Mouse (Mus musculus): ENCODE data around the gene Fam208b. TPM values are rescaled to one million over a fixed set of nuclear protein-coding genes. Genes with fewer than 3 reads are reported as not detected.

Fam208b gene
- polyA plus RNA-seq, 1 experiment from 2014 or later = 25.2 TPM

- H3K4me2 ChIP-seq (ENCODE audit: low read length) = no peak overlapping the region
- WGBS = 79% methylated on average over 9 of the region's 9 CpGs
Measured at GRCm38 (mm10) chr13:3642049-3642448, 31.1 kb upstream of the Fam208b start.

DNA sequence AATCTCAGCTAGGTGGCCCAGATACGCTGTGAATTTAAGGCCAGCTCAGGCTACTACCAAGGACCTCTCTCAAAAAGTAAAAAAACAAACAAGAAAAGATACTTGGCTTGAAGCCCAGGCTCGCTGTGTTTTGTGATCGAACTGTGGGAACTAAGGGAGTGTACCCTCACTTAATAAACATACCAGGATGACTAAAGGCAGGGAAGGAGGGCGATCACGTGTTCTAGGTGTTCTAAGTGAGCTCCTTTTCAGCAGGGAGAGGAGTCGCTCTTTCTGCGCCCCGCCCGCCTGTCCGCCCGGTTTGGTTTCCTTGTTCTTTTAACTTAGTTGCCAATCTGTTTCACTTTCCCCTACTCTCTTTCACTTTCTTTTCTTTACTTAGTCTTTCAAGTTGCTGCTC, 25.9 kb upstream of the Fam208b start:
- no peak overlapping the region for H3K4me3 ChIP-seq (replicated peaks; ENCODE audit: low read depth, low read length)
- no peak overlapping the region for H3K9ac ChIP-seq (replicated peaks; ENCODE audit: low read length)
- 71% methylated on average over 11 of the region's 11 CpGs for WGBS
- ATAC-seq (ENCODE audit: low FRiP score, low TSS enrichment) = no peak
- H3K4me1 ChIP-seq (ENCODE audit: control insufficient read depth, insufficient read depth, low read length) = no peaks in the 10 kb centered on the region
- H3K4me2 ChIP-seq (ENCODE audit: low read length) = no peak overlapping the region
- 0 out of 2 replicates have a peak, but pooled peaks cover 4% of the 10 kb centered on the region for H3K27me3 ChIP-seq (ENCODE audit: control insufficient read depth, insufficient read depth, low read length)
- H3K36me3 ChIP-seq (ENCODE audit: control insufficient read depth, insufficient read depth, low read length) = no peaks in the 10 kb centered on the region
- H3K9me3 ChIP-seq (ENCODE audit: control insufficient read depth, low read length) = no peaks in the 10 kb centered on the region
- DNase-seq = no peak
- no peak overlapping the region for H3K27ac ChIP-seq (replicated peaks; ENCODE audit: low read depth, low read length)

More at GRCm38 (mm10) chr13:3642049-3642448, 31.1 kb upstream of the Fam208b start:
- Histone ChIP-seq H3K36me3 (ENCODE audit: control insufficient read depth, insufficient read depth, low read length) (peaks cover 8% of the 10 kb centered on the region; the same call in 1 of the 2 replicates), H3K4me1 (ENCODE audit: control insufficient read depth, insufficient read depth, low read length) (no peaks in the 10 kb centered on the region), H3K4me3 (replicated peaks; ENCODE audit: low read depth, low read length) (no peak overlapping the region), H3K9ac (replicated peaks; ENCODE audit: low read length) (no peak overlapping the region), H3K27me3 (ENCODE audit: control insufficient read depth, insufficient read depth, low read length) (no peaks in the 10 kb centered on the region), H3K27ac (replicated peaks; ENCODE audit: low read depth, low read length) (no peak overlapping the region), H3K9me3 (ENCODE audit: control insufficient read depth, low read length) (no peaks in the 10 kb centered on the region)
- peak; percentile 11 for DNase-seq
- ATAC-seq (ENCODE audit: low FRiP score, low TSS enrichment) = no peak

GRCm38 (mm10) chr13:3635076-3635475, 24.2 kb upstream of the Fam208b start:
- Histone ChIP-seq H3K4me1 (ENCODE audit: control insufficient read depth, insufficient read depth, low read length) (no peaks in the 10 kb centered on the region), H3K4me3 (replicated peaks; ENCODE audit: low read depth, low read length) (no peak overlapping the region), H3K27me3 (ENCODE audit: control insufficient read depth, insufficient read depth, low read length) (0 out of 2 replicates have a peak, but pooled peaks cover 4% of the 10 kb centered on the region), H3K27ac (replicated peaks; ENCODE audit: low read depth, low read length) (no peak overlapping the region), H3K36me3 (ENCODE audit: control insufficient read depth, insufficient read depth, low read length) (no peaks in the 10 kb centered on the region), H3K4me2 (ENCODE audit: low read length) (no peak overlapping the region), H3K9ac (replicated peaks; ENCODE audit: low read length) (no peak overlapping the region), H3K9me3 (ENCODE audit: control insufficient read depth, low read length) (no peaks in the 10 kb centered on the region)
- 95% methylated on average over 3 of the region's 3 CpGs for WGBS
- DNase-seq (no peak), ATAC-seq (ENCODE audit: low FRiP score, low TSS enrichment) (no peak)

- Histone ChIP-seq H3K9ac (replicated peaks; ENCODE audit: low read length) (peak within 1 kb of the TSS; percentile 82), H3K4me3 (replicated peaks; ENCODE audit: low read depth, low read length) (peak within 1 kb of the TSS; percentile 70), H3K4me1 (ENCODE audit: control insufficient read depth, insufficient read depth, low read length) (no peaks in the 10 kb centered on the region), H3K9me3 (ENCODE audit: control insufficient read depth, low read length) (no peaks in the 10 kb centered on the region), H3K36me3 (ENCODE audit: control insufficient read depth, insufficient read depth, low read length) (no peaks in the 10 kb centered on the region), H3K27ac (replicated peaks; ENCODE audit: low read depth, low read length) (peak within 1 kb of the TSS; percentile 66), H3K27me3 (ENCODE audit: control insufficient read depth, insufficient read depth, low read length) (0 out of 2 replicates have a peak, but pooled peaks cover 4% of the 10 kb centered on the region), H3K4me2 (ENCODE audit: low read length) (peak within 1 kb of the TSS; percentile 76)
- DNase-seq = peak; percentile 86
- WGBS = under 1% methylated on average over 47 of the region's 47 CpGs
- peak; percentile 91 for ATAC-seq (ENCODE audit: low FRiP score, low TSS enrichment)
Measured at GRCm38 (mm10) chr13:3633895-3634811, 23.2 kb upstream of the Fam208b start, which contains the start of gene Asb13. Gene Asb13 (plus strand): TSS chr13:3634032.

GRCm38 (mm10) chr13:3633131-3633530, 22.2 kb upstream of the Fam208b start:
- no peak overlapping the region for H3K27ac ChIP-seq (replicated peaks; ENCODE audit: low read depth, low read length)
- H3K4me1 ChIP-seq (ENCODE audit: control insufficient read depth, insufficient read depth, low read length) = no peaks in the 10 kb centered on the region
- H3K4me3 ChIP-seq (replicated peaks; ENCODE audit: low read depth, low read length) = no peak overlapping the region
- WGBS = 45% methylated on average over 6 of the region's 6 CpGs
- no peaks in the 10 kb centered on the region for H3K9me3 ChIP-seq (ENCODE audit: control insufficient read depth, low read length)
- H3K36me3 ChIP-seq (ENCODE audit: control insufficient read depth, insufficient read depth, low read length) = no peaks in the 10 kb centered on the region
- peak overlapping the region; percentile 76 for H3K4me2 ChIP-seq (ENCODE audit: low read length)
- H3K9ac ChIP-seq (replicated peaks; ENCODE audit: low read length) = no peak overlapping the region
- H3K27me3 ChIP-seq (ENCODE audit: control insufficient read depth, insufficient read depth, low read length) = 0 out of 2 replicates have a peak, but pooled peaks cover 4% of the 10 kb centered on the region
- ATAC-seq (ENCODE audit: low FRiP score, low TSS enrichment) (no peak), DNase-seq (no peak)

DNA sequence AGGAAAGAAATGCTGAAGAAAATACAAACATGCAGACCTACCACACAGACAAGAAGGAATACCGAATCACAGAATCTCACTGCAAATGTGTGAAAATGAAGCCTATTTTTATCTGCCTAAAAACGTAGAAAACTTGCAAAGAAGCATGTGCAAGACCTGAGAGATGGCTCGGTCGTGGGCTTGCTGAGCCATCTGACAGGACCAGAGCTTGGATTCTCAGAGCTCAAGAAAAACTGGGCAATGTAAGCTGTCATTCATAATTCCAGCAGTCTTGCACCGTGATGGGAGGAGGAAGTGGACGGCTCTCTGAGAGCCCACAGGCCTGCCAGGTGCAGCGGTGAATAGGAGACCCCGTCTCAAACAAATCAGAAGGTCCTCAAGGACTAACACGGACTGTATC, 21.6 kb upstream of the Fam208b start:
- Histone ChIP-seq H3K4me3 (replicated peaks; ENCODE audit: low read depth, low read length) (no peak overlapping the region), H3K4me2 (ENCODE audit: low read length) (no peak overlapping the region), H3K9me3 (ENCODE audit: control insufficient read depth, low read length) (no peaks in the 10 kb centered on the region), H3K9ac (replicated peaks; ENCODE audit: low read length) (no peak overlapping the region), H3K36me3 (ENCODE audit: control insufficient read depth, insufficient read depth, low read length) (no peaks in the 10 kb centered on the region), H3K4me1 (ENCODE audit: control insufficient read depth, insufficient read depth, low read length) (no peaks in the 10 kb centered on the region), H3K27me3 (ENCODE audit: control insufficient read depth, insufficient read depth, low read length) (0 out of 2 replicates have a peak, but pooled peaks cover 4% of the 10 kb centered on the region), H3K27ac (replicated peaks; ENCODE audit: low read depth, low read length) (no peak overlapping the region)
- WGBS = 87% methylated on average over 9 of the region's 9 CpGs
- DNase-seq (no peak), ATAC-seq (ENCODE audit: low FRiP score, low TSS enrichment) (no peak)

- 34% methylated on average over 3 of the region's 3 CpGs for WGBS
Measured at GRCm38 (mm10) chr13:3628102-3628501, 17.2 kb upstream of the Fam208b start.

GRCm38 (mm10) chr13:3627139-3627538, 16.2 kb upstream of the Fam208b start:
- H3K4me1 ChIP-seq (ENCODE audit: control insufficient read depth, insufficient read depth, low read length) = no peaks in the 10 kb centered on the region
- no peaks in the 10 kb centered on the region for H3K36me3 ChIP-seq (ENCODE audit: control insufficient read depth, insufficient read depth, low read length)
- DNase-seq = no peak
- ATAC-seq (ENCODE audit: low FRiP score, low TSS enrichment) = no peak
- H3K27me3 ChIP-seq (ENCODE audit: control insufficient read depth, insufficient read depth, low read length) = no peaks in the 10 kb centered on the region
- no peak overlapping the region for H3K4me3 ChIP-seq (replicated peaks; ENCODE audit: low read depth, low read length)
- H3K27ac ChIP-seq (replicated peaks; ENCODE audit: low read depth, low read length) = no peak overlapping the region
- WGBS = 65% methylated on average over 3 of the region's 3 CpGs
- no peak overlapping the region for H3K4me2 ChIP-seq (ENCODE audit: low read length)
- H3K9ac ChIP-seq (replicated peaks; ENCODE audit: low read length) = no peak overlapping the region
- H3K9me3 ChIP-seq (ENCODE audit: control insufficient read depth, low read length) = no peaks in the 10 kb centered on the region

More at GRCm38 (mm10) chr13:3628102-3628501, 17.2 kb upstream of the Fam208b start:
- DNase-seq (no peak), ATAC-seq (ENCODE audit: low FRiP score, low TSS enrichment) (no peak)
- no peaks in the 10 kb centered on the region for H3K9me3 ChIP-seq (ENCODE audit: control insufficient read depth, low read length)
- no peaks in the 10 kb centered on the region for H3K4me1 ChIP-seq (ENCODE audit: control insufficient read depth, insufficient read depth, low read length)
- H3K9ac ChIP-seq (replicated peaks; ENCODE audit: low read length) = no peak overlapping the region
- no peak overlapping the region for H3K4me3 ChIP-seq (replicated peaks; ENCODE audit: low read depth, low read length)
- H3K36me3 ChIP-seq (ENCODE audit: control insufficient read depth, insufficient read depth, low read length) = no peaks in the 10 kb centered on the region
- H3K4me2 ChIP-seq (ENCODE audit: low read length) = no peak overlapping the region
- H3K27me3 ChIP-seq (ENCODE audit: control insufficient read depth, insufficient read depth, low read length) = 0 out of 2 replicates have a peak, but pooled peaks cover 4% of the 10 kb centered on the region
- no peak overlapping the region for H3K27ac ChIP-seq (replicated peaks; ENCODE audit: low read depth, low read length)
